Mouse (Mus musculus) central nervous system, embryonic 18 days (tissue): ENCODE data around the gene Dtx4. TPM values are rescaled to one million over a fixed set of nuclear protein-coding genes. Genes with fewer than 3 reads are reported as not detected.

Source experiments
- polyA plus RNA-seq: library from polyadenylated mRNA; depleted of rRNA; stranded (reverse); fragments of >200 nt; gene quantifications from 2 replicates; pipeline ENCODE4 v1.2.3, GENCODE M21; 2012; rRNA removed

The Dtx4 gene
- 37.1 and 38.0 TPM in 2 replicates for polyA plus RNA-seq

GRCm38 (mm10) chr19:12501370-12502347 lies at the start of gene Dtx4:
Dtx4 (minus strand) TSS chr19:12501454.

GRCm38 (mm10) chr19:12545440-12545839 lies 44.2 kb upstream of the Dtx4 start, which contains the start of gene Fam111a:
Fam111a (plus strand) TSS chr19:12545740.

GRCm38 (mm10) chr19:12460282-12461249 lies 40.7 kb downstream of the Dtx4 start, which contains the start of gene Mpeg1:
Mpeg1 (plus strand) TSS chr19:12460779.

GRCm38 (mm10) chr19:12427605-12428004 lies 73.6 kb downstream of the Dtx4 start, which contains the start of gene Pfpl:
Pfpl (plus strand) TSS chr19:12427905.

GRCm38 (mm10) chr19:12417361-12417760 lies 83.9 kb downstream of the Dtx4 start, which contains the start of gene Olfr1441:
Olfr1441 (plus strand) TSS chr19:12417433.

Other genes with a start within 250 kb of the Dtx4 start
- gene Olfr235, start 240.4 kb downstream of the Dtx4 start, polyA plus RNA-seq, result not detected in 2 replicates
- not detected in 2 replicates for gene Olfr1434, start 221.6 kb downstream of the Dtx4 start, polyA plus RNA-seq
- gene Olfr1436, start 202.3 kb downstream of the Dtx4 start, polyA plus RNA-seq, result not detected in 2 replicates
- gene Olfr1437, start 176.4 kb downstream of the Dtx4 start, polyA plus RNA-seq, result not detected in 2 replicates
- gene Olfr1438-ps1, start 165.5 kb downstream of the Dtx4 start, polyA plus RNA-seq, result not detected in 2 replicates
- gene Olfr1440, start 114.2 kb downstream of the Dtx4 start, polyA plus RNA-seq, result not detected in 2 replicates
- gene Olfr1441, start 84.0 kb downstream of the Dtx4 start, polyA plus RNA-seq, result not detected in 2 replicates
- 0.01 TPM in 2 replicates for gene Pfpl, start 73.5 kb downstream of the Dtx4 start, polyA plus RNA-seq
- gene Mpeg1, start 40.7 kb downstream of the Dtx4 start, polyA plus RNA-seq, result 2.0 and 2.1 TPM in 2 replicates
- 4.8 and 5.7 TPM in 2 replicates for gene Fam111a, start 44.3 kb upstream of the Dtx4 start, polyA plus RNA-seq
- 0.17 and 0.25 TPM in 2 replicates for gene Gm4952, start 98.5 kb upstream of the Dtx4 start, polyA plus RNA-seq
- not detected in 2 replicates for gene Glyat, start 131.9 kb upstream of the Dtx4 start, polyA plus RNA-seq
- not detected in 2 replicates for gene Olfr1442, start 169.0 kb upstream of the Dtx4 start, polyA plus RNA-seq
- gene Olfr1443, start 176.7 kb upstream of the Dtx4 start, polyA plus RNA-seq, result not detected in 2 replicates
- not detected in 2 replicates for gene Keg1, start 194.3 kb upstream of the Dtx4 start, polyA plus RNA-seq